Mouse (Mus musculus) monocyte, adult 2 months (primary cell): ENCODE measurements at regions not wholly inside any gene's neighbourhood (a gene's known extent, or its start where the extent isn't known, plus 50 kb on each side); places are given as distances from the start of the nearest gene placed in this dataset.

Experiments used
- DNase-seq, 2 experiments: peaks; one replicate each; pipeline ENCODE4 v3.0.0; 2022; ENCODE audit warnings: low spot score in 2 of 2, low read depth in 1 of 2

GRCm38 (mm10) chr1:157014532-157015497 lies 75.4 kb upstream of the Ralgps2 start:
- no peak for DNase-seq

- no peak for DNase-seq
Measured at GRCm38 (mm10) chr1:157013669-157014048, 74.2 kb upstream of the Ralgps2 start.

- DNase-seq: no peak
Measured at GRCm38 (mm10) chr1:157012950-157013668, 73.7 kb upstream of the Ralgps2 start.

- no peak for DNase-seq
Measured at GRCm38 (mm10) chr1:157011226-157011625, 71.8 kb upstream of the Ralgps2 start.

- no peak for DNase-seq
Measured at GRCm38 (mm10) chr1:157009427-157009826, 70.0 kb upstream of the Ralgps2 start.

- no peak for DNase-seq
Measured at GRCm38 (mm10) chr1:157007891-157008730, 68.7 kb upstream of the Ralgps2 start.

- DNase-seq: no peak
Measured at GRCm38 (mm10) chr1:157004312-157005074, 65.1 kb upstream of the Ralgps2 start.

GRCm38 (mm10) chr1:157003034-157003433 lies 63.6 kb upstream of the Ralgps2 start:
- DNase-seq: no peak

- no peak for DNase-seq
Measured at GRCm38 (mm10) chr1:157002258-157002657, 62.8 kb upstream of the Ralgps2 start.

GRCm38 (mm10) chr1:157001008-157001660 lies 61.7 kb upstream of the Ralgps2 start:
- no peak for DNase-seq

GRCm38 (mm10) chr1:156999947-157000346 lies 60.5 kb upstream of the Ralgps2 start:
- no peak for DNase-seq

- DNase-seq: no peak
Measured at GRCm38 (mm10) chr1:156999272-156999671, 59.8 kb upstream of the Ralgps2 start.

GRCm38 (mm10) chr1:156997476-156998305 lies 58.3 kb upstream of the Ralgps2 start:
- DNase-seq: no peak

GRCm38 (mm10) chr1:156997033-156997432 lies 57.6 kb upstream of the Ralgps2 start:
- DNase-seq: no peak

- peak in 1 of 2 experiments; percentile 31 for DNase-seq
Measured at GRCm38 (mm10) chr1:156996084-156996880, 56.9 kb upstream of the Ralgps2 start.

GRCm38 (mm10) chr1:156995180-156995951 lies 55.9 kb upstream of the Ralgps2 start:
- no peak for DNase-seq

- no peak for DNase-seq
Measured at GRCm38 (mm10) chr1:156994644-156995016, 55.2 kb upstream of the Ralgps2 start.
